Mouse (Mus musculus) forebrain, postnatal 0 days (tissue): ENCODE results near the gene Sbno1. TPM values are rescaled to one million over a fixed set of nuclear protein-coding genes. Genes with fewer than 3 reads are reported as not detected.

Experiments used
- ATAC-seq: fragments of 200-750 bp; cut with Nextera tagmentation; 2 replicates; pipeline ENCODE4 v1.8.0; 2017; ENCODE audit warnings: mild to moderate bottlenecking, moderate library complexity
- DNase-seq: peaks from one replicate; pipeline ENCODE4 v3.0.0-alpha.2; 2015
- H3K27ac ChIP-seq: fragments of 300-500 bp; sonication (generic); 2 replicates; pipeline ENCODE4 v1.5.1; 2014; ENCODE audit warnings: low read depth, mild to moderate bottlenecking, antibody characterized with exemption, low read length, moderate library complexity, mixed read lengths
- H3K27me3 ChIP-seq: fragments of 300-500 bp; sonication (generic); 2 replicates; pipeline ENCODE4 v1.6.1; 2014; ENCODE audit warnings: mild to moderate bottlenecking, low read length, mixed read lengths; ENCODE audit not compliant: insufficient read depth
- H3K36me3 ChIP-seq: fragments of 300-500 bp; sonication (generic); 2 replicates; pipeline ENCODE4 v1.6.1; 2014; ENCODE audit warnings: mild to moderate bottlenecking, moderate library complexity; ENCODE audit not compliant: insufficient read depth
- H3K4me1 ChIP-seq: fragments of 300-500 bp; sonication (generic); 2 replicates; pipeline ENCODE4 v1.6.1; 2014; ENCODE audit warnings: antibody characterized with exemption; ENCODE audit not compliant: insufficient read depth
- H3K4me2 ChIP-seq: fragments of 300-500 bp; sonication (generic); 2 replicates; pipeline ENCODE4 v1.6.1; 2014; ENCODE audit warnings: low read depth, mild to moderate bottlenecking, moderate library complexity
- H3K4me3 ChIP-seq: fragments of 300-500 bp; sonication (generic); 2 replicates; pipeline ENCODE4 v1.5.1; 2014; ENCODE audit warnings: low read depth, low read length, mixed read lengths
- H3K9ac ChIP-seq: fragments of 300-500 bp; sonication (generic); 2 replicates; pipeline ENCODE4 v1.6.1; 2014; ENCODE audit warnings: mild to moderate bottlenecking
- H3K9me3 ChIP-seq: fragments of 300-500 bp; sonication (generic); 2 replicates; pipeline ENCODE4 v1.6.1; 2016; ENCODE audit warnings: low read length
- CTCF ChIP-seq: sonication (generic); IDR thresholded peaks from 2 replicates; pipeline ENCODE4 v1.5.1; 2016; ENCODE audit warnings: antibody characterized with exemption, control low read depth, low read depth
- WGBS: fragments of 180-500 bp; shearing (Covaris S2); extraction: QIAGEN DNeasy Blood & Tissue Kit; methylation state at CpG from one replicate; pipeline ENCODE4 v1.1.7; 2014; 5-methylcytosine and 5-hydroxymethylcytosine counted together
- polyA plus RNA-seq: library from polyadenylated mRNA; unstranded; fragments of >200 nt; fragmentation: Nextera tagmentation; extraction: Ambion mirVana; gene quantifications from 2 replicates; pipeline ENCODE4 v1.2.1, GENCODE M21; 2015
- total RNA-seq: library from RNA; depleted of rRNA; stranded (reverse); fragments of >200 nt; gene quantifications from 2 replicates; pipeline ENCODE4 v1.2.3, GENCODE M21; 2014

Gene Sbno1
- total and polyA plus RNA-seq, 2 experiments from 2014 or later: 52.1 to 70.4 TPM

DNA sequence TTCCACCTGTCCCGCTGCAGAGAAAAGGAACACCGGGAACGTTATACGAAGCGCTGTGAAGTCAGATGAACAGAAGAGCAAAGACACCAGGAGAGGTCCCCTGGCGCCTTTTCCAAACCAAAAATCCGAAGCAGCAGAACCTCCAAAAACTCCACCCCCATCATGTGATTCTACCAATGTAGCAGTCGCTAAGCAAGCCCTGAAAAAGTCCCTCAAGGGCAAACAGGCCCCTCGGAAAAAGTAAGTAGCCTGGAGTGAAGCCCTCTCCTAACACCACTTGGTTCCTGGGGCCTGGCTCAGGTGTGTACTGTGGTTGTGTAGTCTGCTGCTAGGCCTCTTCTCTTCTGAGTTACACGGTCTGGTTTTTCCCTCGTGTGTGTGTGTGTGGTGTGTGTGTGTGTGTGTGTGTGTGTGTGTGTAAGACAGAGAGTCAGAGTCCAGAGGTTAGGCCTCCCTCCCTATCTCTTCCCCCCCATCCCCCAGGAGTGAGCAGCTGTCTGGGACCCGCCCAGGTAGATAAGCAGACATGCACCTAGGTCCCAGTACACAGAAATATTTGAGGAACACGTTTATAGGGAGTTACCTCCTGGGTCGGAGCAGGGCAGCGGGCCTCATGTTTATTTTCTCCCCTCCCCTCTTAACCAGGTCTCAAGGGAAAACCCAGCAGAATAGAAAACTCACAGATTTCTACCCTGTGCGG lies 25.0 kb upstream of the Sbno1 start:
- H3K9me3 ChIP-seq: no peaks in the 10 kb centered on the region
- H3K4me1 ChIP-seq: 0 out of 2 replicates have a peak, but pooled peaks cover 7% of the 10 kb centered on the region
- WGBS: 89% methylated on average over 16 of the region's 16 CpGs
- ATAC-seq: no peak
- no peak overlapping the region for H3K9ac ChIP-seq
- DNase-seq: no peak
- H3K27ac ChIP-seq: no peak overlapping the region
- H3K36me3 ChIP-seq: peaks cover 74% of the 10 kb centered on the region
- no peak overlapping the region for H3K4me3 ChIP-seq
- no peak overlapping the region for H3K4me2 ChIP-seq
- H3K27me3 ChIP-seq: no peaks in the 10 kb centered on the region
- no peak for TF ChIP-seq CTCF

DNA sequence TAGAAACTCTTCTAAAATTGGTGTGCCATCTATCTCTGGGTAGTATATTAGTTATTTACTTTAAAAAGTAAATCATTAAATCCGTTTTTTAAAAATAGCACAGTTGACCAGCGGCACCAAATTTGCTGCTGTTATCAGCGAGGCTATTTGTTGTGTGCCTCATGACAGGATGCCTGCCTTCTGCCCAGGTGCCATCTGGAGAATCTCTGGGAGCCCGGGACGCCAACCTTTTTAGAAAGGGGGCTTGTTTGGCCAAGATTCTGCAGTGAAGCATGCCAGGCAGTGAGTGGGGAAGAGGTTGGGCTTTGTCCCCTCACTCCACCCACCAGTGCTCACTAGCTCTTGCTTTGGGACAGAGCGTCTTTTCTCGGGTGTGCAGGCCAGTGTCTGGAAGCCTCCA lies 24.2 kb upstream of the Sbno1 start:
- Histone ChIP-seq H3K4me1 (0 out of 2 replicates have a peak, but pooled peaks cover 7% of the 10 kb centered on the region), H3K9ac (no peak overlapping the region), H3K4me3 (no peak overlapping the region), H3K4me2 (no peak overlapping the region), H3K9me3 (no peaks in the 10 kb centered on the region), H3K27ac (no peak overlapping the region), H3K36me3 (peaks cover 67% of the 10 kb centered on the region), H3K27me3 (no peaks in the 10 kb centered on the region)
- no peak for DNase-seq
- 79% methylated on average over 7 of the region's 7 CpGs for WGBS
- no peak for ATAC-seq
- TF ChIP-seq CTCF: no peak

DNA sequence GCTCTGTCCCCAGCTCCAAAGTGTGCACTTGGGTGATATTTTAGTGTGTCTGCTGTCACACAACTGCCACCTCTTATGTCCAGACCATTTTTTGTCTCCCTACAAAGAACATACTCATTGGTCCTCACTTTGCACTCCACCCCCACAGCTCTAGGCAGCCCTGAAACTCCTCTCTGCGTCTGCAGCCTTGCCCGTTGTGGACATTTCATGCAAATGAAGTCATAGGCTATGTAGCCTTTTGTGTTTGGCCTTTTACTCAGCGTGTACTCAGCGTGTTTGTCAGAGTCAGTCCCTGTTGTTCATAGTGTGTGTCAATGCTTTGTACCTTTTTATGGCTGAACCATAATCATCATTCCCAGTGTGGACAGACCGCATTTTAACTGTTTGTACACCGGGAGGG lies 23.7 kb upstream of the Sbno1 start:
- Histone ChIP-seq H3K36me3 (peaks cover 62% of the 10 kb centered on the region), H3K27me3 (no peaks in the 10 kb centered on the region), H3K4me1 (peaks cover 12% of the 10 kb centered on the region; the same call in 1 of the 2 replicates), H3K27ac (no peak overlapping the region), H3K4me2 (no peak overlapping the region), H3K4me3 (no peak overlapping the region), H3K9me3 (no peaks in the 10 kb centered on the region), H3K9ac (peak overlapping the region; percentile 14; the same call in 1 of the 2 replicates)
- ATAC-seq (no peak), DNase-seq (no peak)
- whole genome bisulfite sequencing: 63% methylated on average over 6 of the region's 6 CpGs
- no peak for TF ChIP-seq CTCF

DNA sequence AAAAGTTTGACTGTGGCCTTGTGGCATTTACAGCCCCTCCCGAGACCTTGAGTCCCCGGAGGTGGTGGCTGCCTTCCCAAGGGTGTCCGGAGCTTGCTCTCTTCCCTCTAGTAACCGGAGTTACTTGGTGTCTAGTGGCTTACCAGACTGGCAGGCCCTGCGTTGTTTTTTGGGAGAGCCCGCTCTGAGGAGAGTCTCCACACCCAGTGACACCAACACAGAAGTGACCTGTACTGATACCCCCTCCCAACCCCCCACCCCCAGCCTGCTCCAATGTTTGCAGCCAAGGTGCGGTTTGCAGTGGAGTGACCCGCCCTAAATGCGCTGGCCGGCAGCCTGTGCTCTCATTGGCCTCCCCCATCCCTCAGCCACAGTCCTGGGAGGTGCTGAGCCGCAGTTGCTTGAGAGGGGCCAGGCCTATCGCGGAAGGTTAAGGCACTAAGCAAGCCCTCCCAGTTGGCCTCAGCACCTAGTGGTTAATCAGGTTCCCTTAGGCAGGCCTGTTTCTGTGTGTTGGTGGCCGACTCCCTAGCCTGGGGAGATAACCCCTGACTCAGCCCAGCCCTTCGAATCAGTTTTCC lies 20.6 kb upstream of the Sbno1 start:
- DNase-seq: no peak
- H3K9me3 ChIP-seq: no peaks in the 10 kb centered on the region
- peaks cover 12% of the 10 kb centered on the region; the same call in 1 of the 2 replicates for H3K4me1 ChIP-seq
- no peak for ATAC-seq
- H3K27ac ChIP-seq: no peak overlapping the region
- WGBS: 4% methylated on average over 15 of the region's 15 CpGs
- H3K4me2 ChIP-seq: peak overlapping the region; percentile 92
- no peak for TF ChIP-seq CTCF
- no peaks in the 10 kb centered on the region for H3K27me3 ChIP-seq
- H3K9ac ChIP-seq: peak overlapping the region; percentile 86
- H3K36me3 ChIP-seq: peaks cover 40% of the 10 kb centered on the region
- peak overlapping the region; percentile 89 for H3K4me3 ChIP-seq

DNA sequence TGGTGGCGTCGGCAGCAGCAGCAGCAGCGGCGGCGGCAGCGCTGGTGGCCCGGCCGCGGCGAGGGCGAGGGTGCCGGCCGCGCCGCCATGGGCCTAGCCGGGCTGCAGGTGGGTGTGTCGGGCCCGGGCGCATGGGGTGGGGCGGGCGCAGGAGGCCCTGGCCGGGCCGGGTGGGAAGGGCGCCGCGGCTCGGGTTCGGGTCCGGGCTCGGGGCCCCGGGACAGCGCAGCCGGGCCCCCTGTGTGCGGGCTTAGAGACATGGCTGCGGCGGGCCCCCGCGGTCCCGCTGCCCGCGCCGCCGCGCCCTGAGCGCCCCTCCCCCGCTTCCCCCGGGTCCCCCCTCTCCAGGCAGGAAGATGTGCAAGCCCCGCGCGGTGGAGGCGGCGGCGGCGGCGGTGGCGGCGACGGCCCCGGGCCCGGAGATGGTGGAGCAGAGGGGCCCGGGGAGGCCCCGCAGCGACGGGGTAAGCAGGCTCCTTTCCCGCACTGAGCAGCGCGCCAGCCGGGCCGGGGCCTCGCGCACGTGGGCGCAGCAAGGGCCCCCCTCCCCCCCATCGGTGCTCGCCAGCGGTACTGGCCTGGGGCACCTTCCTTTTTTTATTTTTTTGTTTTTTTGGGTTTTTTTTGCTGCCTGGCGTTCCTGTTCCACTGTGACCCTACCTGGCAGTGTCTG lies 20.0 kb upstream of the Sbno1 start:
- Histone ChIP-seq H3K27ac (peak overlapping the region; percentile 78), H3K36me3 (peaks cover 33% of the 10 kb centered on the region), H3K9ac (peak overlapping the region; percentile 86), H3K4me3 (peak overlapping the region; percentile 89), H3K4me2 (peak overlapping the region; percentile 92), H3K27me3 (no peaks in the 10 kb centered on the region), H3K4me1 (peaks cover 15% of the 10 kb centered on the region), H3K9me3 (no peaks in the 10 kb centered on the region)
- no peak for TF ChIP-seq CTCF
- ATAC-seq (peak; percentile 59), DNase-seq (no peak)
- WGBS: 2% methylated on average over 43 of the region's 77 CpGs

DNA sequence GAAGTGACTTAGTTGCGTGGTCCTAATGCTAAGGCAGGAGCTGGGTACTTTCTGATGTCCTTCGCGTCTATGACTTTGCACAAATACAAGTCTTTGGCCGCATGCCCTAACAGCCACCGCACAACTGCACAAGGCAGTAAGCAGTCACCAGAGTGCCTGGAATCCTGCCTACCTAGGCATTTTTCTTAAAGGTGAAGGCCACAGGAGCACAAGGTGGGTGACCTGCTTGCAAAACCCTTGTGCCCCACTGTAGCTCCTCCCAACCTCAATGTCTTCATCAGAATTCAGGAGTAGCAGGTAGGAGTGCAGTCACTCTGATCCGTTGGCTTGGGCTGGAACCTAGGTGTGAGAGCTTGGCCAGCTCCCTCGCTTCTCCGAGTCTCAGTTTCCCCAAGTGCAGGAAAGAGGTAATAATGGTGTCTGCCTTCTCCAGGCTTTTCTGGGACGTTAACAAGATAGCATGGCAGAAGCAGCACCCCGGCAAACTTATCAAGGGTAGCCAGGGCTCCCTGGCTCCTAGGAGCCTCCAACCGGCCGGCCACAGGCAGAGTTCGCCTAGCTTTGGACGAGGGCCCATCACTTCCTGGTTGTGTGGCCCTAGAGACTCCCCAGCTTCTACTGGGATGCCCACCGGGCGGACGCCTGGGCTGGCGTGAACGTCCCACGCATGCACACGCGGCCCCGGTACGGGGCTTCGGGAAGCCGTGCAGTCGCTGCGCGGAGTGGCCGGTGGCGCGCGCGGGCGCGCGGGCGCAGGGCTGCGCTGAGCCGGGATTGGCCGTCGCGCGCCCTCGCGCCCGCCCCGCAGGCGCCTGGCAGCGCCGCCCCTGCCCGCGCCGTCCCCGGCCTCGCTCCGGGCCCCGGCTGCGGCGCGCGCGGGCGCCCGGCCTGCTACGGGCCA lies 19.1 kb upstream of the Sbno1 start:
- Histone ChIP-seq H3K9ac (peak overlapping the region; percentile 86), H3K4me1 (peaks cover 18% of the 10 kb centered on the region), H3K4me2 (peak overlapping the region; percentile 92), H3K27ac (peak overlapping the region; percentile 78), H3K4me3 (peak overlapping the region; percentile 89), H3K36me3 (peaks cover 25% of the 10 kb centered on the region), H3K27me3 (no peaks in the 10 kb centered on the region), H3K9me3 (no peaks in the 10 kb centered on the region)
- 4% methylated on average over 65 of the region's 66 CpGs for WGBS
- peak; percentile 96 for ATAC-seq
- DNase-seq: peak; percentile 88
- no peak for TF ChIP-seq CTCF
